Mouse (Mus musculus) C2C12 (cell line): ENCODE results near the gene Adad2.

Source experiments
- CTCF ChIP-seq: IDR thresholded peaks from one replicate; pipeline ENCODE4 v1.5.1; 2011; ENCODE audit not compliant: control insufficient read depth, insufficient read depth, insufficient read length
- FOSL1 ChIP-seq: IDR thresholded peaks from one replicate; pipeline ENCODE4 v1.8.0; 2011; ENCODE audit warnings: mild to moderate bottlenecking, low read length; ENCODE audit not compliant: poor library complexity, insufficient read depth, severe bottlenecking
- MYOG ChIP-seq: IDR thresholded peaks from one replicate; pipeline ENCODE4 v1.6.1; 2011; ENCODE audit not compliant: control insufficient read depth, insufficient read length; ENCODE audit errors: extremely low read depth
- USF1 ChIP-seq: IDR thresholded peaks from one replicate; pipeline ENCODE4 v1.6.1; 2011; ENCODE audit warnings: low read depth, mild to moderate bottlenecking, control low read depth, moderate library complexity

DNA sequence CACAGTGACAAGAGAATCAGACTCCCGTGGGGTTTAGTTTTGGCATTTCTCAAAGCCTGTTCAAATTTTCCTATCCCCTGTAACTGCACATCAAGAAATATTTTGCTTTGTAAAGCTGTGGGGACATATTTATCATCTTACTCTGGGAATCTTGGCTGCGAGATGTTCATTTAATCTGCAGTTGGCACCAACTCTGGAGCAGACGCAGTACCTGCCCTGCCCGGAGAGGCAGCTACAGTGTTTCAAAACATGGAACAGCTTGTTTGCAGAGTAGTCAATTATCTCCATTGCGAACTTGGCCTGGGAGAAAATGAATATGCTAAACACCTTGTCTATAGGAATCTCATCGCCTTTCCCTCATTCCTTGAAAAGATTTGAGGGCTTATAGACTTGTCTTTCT, 25.7 kb downstream of the Adad2 start:
- TF ChIP-seq CTCF (no peak), MYOG (no peak), FOSL1 (no peak), USF1 (no peak)
